Mouse (Mus musculus): ENCODE results near the gene B2m. TPM values are rescaled to one million over a fixed set of nuclear protein-coding genes. Genes with fewer than 3 reads are reported as not detected.

The B2m gene
- total RNA-seq, 2 experiments from 2014 or later: 130 to 134 TPM

DNA sequence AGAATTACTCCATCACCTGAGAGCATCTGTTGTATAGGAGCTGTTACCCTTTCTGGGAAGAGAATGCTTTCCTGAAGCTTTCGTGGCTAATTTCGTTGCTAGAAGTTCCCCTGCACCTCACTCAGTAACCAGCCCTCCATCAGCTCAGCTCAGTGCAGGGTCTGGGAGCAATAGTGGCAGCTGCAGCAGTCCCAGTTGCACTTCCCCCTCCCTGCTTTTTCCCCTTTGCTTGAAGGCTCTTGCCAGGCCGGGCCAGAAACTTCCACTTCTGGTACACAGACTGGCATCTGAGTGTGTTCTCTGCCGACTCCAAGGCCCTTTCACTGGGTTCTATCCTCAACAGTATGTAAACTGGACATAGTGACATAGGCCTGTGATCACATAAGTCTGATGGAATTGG is 37.6 kb downstream of the B2m start:
- intact Hi-C loops (cut with DNase I): no loop called here
- no peak for DNase-seq

DNA sequence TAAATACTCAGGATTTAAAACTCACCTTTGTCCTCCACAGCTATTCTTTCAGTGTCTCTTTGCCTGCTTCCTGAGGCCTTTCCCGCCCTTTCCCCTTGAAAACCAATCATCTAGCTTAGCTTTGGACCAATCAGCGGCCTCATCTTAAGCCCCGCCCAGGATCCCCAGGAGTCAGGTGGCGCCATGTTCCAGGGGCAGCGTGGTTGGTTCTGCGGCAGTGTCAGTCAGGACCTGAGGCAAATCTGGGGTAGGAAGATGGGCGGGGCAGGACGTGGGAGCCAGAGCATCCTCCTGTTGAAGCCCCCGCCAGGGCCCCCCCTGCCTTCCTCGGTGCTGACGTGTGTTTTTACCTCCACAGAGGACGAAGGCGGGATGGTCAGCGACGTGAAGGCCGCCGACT is 38.6 kb downstream of the B2m start, which contains the start of the genes Patl2 and Terb2:
Gene Patl2 (minus strand): TSS at position 84 of the 400 bp plus-strand sequence.
Gene Terb2 (plus strand): TSS at position 167 of the 400 bp plus-strand sequence.
- intact Hi-C loops (cut with DNase I): no loop called here

DNA sequence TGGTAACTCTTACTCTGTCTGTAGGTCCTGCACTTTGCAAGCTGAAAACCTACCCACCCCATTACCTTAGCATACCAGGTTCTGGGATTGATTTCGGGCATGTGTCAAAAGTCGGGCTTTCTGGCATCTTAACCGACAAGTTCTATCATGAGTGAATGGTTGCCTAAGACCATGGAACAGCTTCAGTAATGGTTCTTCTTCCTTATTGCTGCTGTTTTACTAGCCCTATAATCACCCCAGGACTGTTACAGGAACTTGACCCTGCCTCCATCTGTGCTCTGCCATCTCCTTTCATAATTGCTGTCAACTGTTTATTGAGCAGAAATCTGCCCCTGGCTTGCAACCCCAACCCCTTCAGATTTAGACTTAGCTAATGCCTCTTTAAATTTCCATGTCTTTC is 39.3 kb downstream of the B2m start:
- no peak for DNase-seq
- intact Hi-C loops (cut with DNase I): no loop called here

More for the DNA sequence above, 38.6 kb downstream of the B2m start, which contains the start of the genes Patl2 and Terb2:
- no peak for DNase-seq

DNA sequence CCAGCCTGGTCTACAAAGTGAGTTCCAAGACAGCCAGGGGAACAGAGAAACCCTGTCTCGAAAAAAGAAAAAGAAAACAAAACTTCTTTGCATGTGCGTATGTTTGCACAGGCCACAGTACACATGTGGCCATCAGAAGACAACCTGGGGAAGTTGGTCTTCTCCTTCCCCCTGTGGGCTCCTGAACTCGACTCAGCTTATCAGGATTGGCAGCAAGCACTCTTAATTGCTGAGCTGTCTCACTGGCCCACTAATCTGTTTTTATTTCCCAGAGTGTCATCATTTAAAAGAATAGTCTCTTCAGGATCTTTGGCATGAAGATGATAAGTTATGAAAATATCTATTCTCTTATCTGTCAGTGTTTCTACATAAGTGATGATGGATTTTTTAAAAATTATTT is 44.4 kb downstream of the B2m start:
- intact Hi-C loops (cut with DNase I): loop anchor here (10.0 kb wide), 1 partner anchor 433 kb away; no protein-coding TSS in a partner anchor
- DNase-seq: no peak

DNA sequence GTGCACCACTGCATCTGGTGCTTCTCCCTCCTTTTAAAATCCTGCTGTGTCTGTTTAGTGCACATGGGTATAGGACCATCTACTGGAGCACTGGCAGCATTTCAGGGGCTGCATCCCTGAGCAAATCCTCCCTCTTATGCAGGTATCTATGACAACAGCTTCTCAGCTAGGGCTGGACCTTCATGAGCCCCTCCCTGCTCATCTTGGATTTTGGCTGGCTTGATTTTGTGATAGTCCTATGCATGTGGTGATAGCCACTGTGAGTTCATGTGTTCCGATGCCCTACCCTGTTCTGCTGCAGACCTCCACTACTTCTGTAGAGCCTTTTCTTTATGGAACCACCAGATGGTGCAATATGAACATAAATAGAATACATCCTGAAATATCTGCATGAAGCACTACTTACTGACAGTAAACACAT is 47.0 kb downstream of the B2m start:
- DNase-seq: peak; percentile 9 to 32
- intact Hi-C loops (cut with DNase I): loop anchor here (1.0 to 10.0 kb wide), 4 partner anchors 50 to 430 kb away; no protein-coding TSS in a partner anchor

- intact Hi-C loops (cut with DNase I): no loop called here
Observed at GRCm38 (mm10) chr2:122201501-122201900, 54.0 kb downstream of the B2m start.

More at GRCm38 (mm10) chr2:122201501-122201900, 54.0 kb downstream of the B2m start:
- no peak for DNase-seq

Other genes starting within 250 kb of the B2m start
- gene Ctdspl2, start 191.7 kb upstream of the B2m start, total RNA-seq (2021): 10 to 100 TPM; 27.7 to 28.2 TPM
- gene Mageb3, start 191.6 kb upstream of the B2m start, total RNA-seq (2021): not detected
- 10 to 100 TPM; 21.1 to 21.3 TPM for gene Eif3j1, start 119.1 kb upstream of the B2m start, total RNA-seq (2021)
- gene Spg11, start 29.3 kb upstream of the B2m start, total RNA-seq (2021): 10 to 100 TPM; 12.1 to 12.2 TPM
- gene Trim69, start 13.0 kb downstream of the B2m start, total RNA-seq (2021): not detected
- not detected for gene Patl2, start 38.5 kb downstream of the B2m start, total RNA-seq (2021)
- gene Terb2, start 38.6 kb downstream of the B2m start, total RNA-seq (2021): not detected
- gene Sord, start 87.1 kb downstream of the B2m start, total RNA-seq (2021): 100 to 1,000 TPM in 1 of 2 experiments, 10 to 100 TPM in 1; 88.5 to 113 TPM
- gene Duox2, start 150.8 kb downstream of the B2m start, total RNA-seq (2021): under 1 TPM; 0.34 to 0.45 TPM
- not detected for gene Duoxa2, start 151.2 kb downstream of the B2m start, total RNA-seq (2021)
- under 1 TPM; 0.27 to 0.45 TPM for gene Duoxa1, start 166.0 kb downstream of the B2m start, total RNA-seq (2021)
- gene Duox1, start 168.0 kb downstream of the B2m start, total RNA-seq (2021): under 1 TPM; 0.22 to 0.26 TPM
- 1 to 10 TPM; 7.9 to 9.6 TPM for gene Shf, start 221.5 kb downstream of the B2m start, total RNA-seq (2021)

Data from heart, postnatal 10 days (tissue).